Mouse (Mus musculus) E14TG2a.4 (cell line): ENCODE results near the gene Chd3.

ENCODE experiments used
- CTCF ChIP-seq: conservative IDR thresholded peaks from 2 replicates; pipeline ENCODE4 v1.5.1; 2014; ENCODE audit warnings: low read length
- NANOG ChIP-seq: IDR thresholded peaks from 2 replicates; pipeline ENCODE4 v1.6.1; 2014; ENCODE audit warnings: borderline replicate concordance, low read length, mixed read lengths
- POU5F1 ChIP-seq: IDR thresholded peaks from 2 replicates; pipeline ENCODE4 v1.6.1; 2014; ENCODE audit warnings: low read length, borderline replicate concordance

DNA sequence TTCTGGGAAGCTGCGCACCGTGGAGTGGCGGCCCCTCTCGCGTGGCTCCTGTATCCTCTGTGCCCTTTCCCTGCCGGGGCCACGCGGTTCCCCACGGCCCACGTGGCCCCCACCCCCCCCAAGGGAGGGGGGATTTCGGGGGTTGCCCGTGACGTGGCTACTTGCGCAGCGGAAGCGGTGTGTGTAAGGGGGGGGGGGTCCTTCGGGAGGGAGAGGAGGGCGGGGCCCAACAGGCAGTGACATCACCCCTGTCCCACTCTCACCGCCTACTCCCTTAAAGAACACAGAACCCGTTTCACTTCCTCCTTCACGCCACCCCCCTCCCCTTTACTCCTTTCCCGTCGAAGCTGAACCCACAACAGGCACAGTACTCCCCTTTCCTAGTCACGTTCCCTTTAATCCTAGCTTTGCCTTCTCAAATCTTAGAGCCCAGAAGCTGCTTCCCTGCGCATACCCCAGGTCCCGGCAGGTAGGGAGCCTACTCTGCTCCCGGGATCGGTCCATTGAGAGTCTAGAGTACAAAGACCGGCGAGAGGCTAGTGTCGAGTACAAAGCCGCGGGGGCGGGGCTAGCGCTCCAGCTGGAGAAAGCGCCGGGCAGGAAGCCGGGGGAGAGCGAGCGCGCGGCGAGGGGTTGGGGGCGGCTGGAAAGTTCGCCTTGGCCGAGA lies 40.3 kb upstream of the Chd3 start:
- TF ChIP-seq CTCF (no peak), POU5F1 (no peak), NANOG (no peak)
